Mouse (Mus musculus) gastrocnemius, postnatal 36 days (tissue): ENCODE data around the gene Slc22a13. TPM values are rescaled to one million over a fixed set of nuclear protein-coding genes. Genes with fewer than 3 reads are reported as not detected.
A peak's percentile ranks its signal among the peaks of the same experiment; 100 is the strongest.
"Not testable (repeated sequence)": the region's sequence is repeated elsewhere in the genome, so short reads cannot be mapped to it uniquely, and the experiment has no call there.

Source experiments
- DNase-seq, 2 experiments: peaks; one replicate each; pipeline ENCODE4 v3.0.0; 2022
- intact Hi-C: fragments of 180-260 bp; cut with DNase I; formaldehyde crosslinking; loops from one replicate; pipeline ENCODE4 v1.15.1; 2025
- long read RNA-seq, 2 experiments: library from polyadenylated mRNA; stranded (forward); transcript quantifications; one replicate each; pipeline ENCODE4 v2.0.0; 2021
- total RNA-seq, 2 experiments: library from RNA; stranded (reverse); gene quantifications; 2 replicates each; pipeline ENCODE4 v1.2.3; 2021

The Slc22a13 gene
- under 1 TPM in 1 of 2 experiments, not detected in 1; 0.13 TPM for total RNA-seq
- long read RNA-seq, experiment 1 = 0 reads
- long read RNA-seq, experiment 2 = 0 reads

DNA sequence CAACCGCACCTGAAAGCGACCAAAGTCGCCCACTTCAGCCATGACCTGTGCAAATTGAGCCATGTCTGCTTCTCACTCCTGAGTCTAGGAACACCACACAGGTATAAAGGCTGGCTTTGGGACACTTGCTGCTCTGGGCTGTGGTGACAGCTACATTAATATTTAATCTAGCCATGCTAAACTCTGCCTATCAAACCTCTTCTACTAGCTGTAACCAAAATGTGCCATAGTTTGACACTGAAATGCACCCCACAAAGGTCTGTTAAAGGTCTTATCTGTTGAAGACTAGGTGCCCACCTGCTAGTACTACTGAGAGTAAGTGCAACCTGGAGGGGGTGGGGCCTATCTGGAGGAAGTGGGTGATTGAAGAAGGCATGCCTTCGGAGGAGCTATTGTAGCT lies at the start of gene Slc22a13:
TSS of gene Slc22a13 (minus strand) at position 101 of the 400 bp plus-strand sequence.
- intact Hi-C loops = no loop called here
- no peak for DNase-seq

DNA sequence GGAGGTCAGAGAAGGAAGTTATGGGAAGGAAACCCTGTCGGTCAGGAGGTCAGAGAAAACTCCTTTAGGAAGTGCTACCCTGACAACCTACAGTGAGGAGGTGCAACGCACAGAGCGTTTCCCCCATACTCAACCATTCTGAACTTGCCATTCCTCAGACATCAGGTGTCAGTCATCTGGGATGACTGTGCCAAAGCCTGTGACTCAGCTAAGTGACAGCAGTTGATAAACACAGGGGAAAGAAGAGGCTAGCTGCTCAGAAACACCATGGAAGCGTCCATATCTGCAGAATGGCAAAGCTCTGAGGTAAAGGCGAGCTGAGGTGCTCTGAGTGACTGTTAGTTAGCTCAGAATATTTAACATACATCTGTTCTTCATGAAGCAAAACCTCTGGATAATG lies 49.2 kb upstream of the Slc22a13 start:
- no peak for DNase-seq
- intact Hi-C loops = no loop called here

DNA sequence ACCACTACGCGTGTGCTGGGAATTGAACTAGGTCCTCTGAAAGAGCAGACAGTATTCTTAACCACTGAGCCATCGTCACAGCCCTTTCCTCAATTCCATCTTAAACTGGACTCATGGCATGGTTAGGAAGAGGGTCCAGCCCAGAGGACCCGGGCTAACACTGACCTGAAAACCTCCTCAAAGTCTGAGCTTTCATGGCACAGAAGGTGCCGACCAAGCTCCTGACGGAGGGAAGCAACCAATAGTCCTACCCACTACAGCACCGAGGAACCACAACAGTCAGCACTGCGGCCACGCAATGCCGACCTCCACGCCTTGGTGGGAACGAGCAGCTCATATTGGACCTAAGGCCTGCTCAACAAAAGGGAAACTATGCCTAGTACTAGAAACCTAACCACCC lies 47.3 kb upstream of the Slc22a13 start:
- no peak for DNase-seq
- intact Hi-C loops = no loop called here

DNA sequence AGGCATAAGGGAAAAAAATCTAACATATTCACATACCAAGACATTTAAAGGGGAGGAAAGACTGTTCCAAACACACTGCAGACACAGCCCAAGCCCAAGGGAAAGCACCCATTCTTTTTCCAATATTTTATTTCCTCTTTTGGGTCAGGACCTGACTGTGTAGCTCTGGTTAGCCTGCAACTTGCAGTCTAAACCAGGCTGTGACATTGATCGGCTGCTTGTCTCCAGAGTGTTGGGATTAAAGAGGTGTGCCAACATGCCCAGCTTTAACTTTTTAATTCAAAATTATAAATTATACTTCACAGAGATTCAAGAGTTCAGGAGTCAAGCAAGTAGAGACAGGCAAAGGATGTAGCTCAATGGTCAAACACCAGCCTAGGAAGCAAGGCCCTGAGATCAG lies 46.2 kb upstream of the Slc22a13 start:
- intact Hi-C loops = no loop called here
- no peak for DNase-seq

DNA sequence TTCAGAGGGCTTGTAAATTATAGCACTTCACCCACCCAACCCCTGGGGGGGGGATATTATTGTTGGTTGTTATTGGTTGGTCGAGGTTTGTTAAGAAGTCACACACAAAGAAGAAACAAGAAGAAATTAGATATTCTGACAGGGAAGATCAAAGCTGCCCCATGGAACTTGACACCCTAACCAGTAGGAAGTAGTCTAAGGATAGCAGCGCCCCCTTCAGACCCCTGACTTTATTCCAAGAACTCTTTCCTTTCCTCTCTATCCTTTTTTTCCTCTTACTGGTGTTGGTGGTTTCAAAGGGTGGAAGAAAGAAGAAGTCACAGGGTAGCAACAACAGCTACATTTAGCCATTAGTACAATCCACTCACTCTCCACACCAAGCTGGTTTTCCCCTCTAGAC lies 45.3 kb upstream of the Slc22a13 start:
- intact Hi-C loops = no loop called here
- no peak for DNase-seq

- intact Hi-C loops = loop anchor here (5.0 kb wide), 1 partner anchor 104 kb away; no protein-coding TSS in a partner anchor
- DNase-seq = no peak
Measured at GRCm38 (mm10) chr9:119247996-119248395, 39.1 kb upstream of the Slc22a13 start.

DNA sequence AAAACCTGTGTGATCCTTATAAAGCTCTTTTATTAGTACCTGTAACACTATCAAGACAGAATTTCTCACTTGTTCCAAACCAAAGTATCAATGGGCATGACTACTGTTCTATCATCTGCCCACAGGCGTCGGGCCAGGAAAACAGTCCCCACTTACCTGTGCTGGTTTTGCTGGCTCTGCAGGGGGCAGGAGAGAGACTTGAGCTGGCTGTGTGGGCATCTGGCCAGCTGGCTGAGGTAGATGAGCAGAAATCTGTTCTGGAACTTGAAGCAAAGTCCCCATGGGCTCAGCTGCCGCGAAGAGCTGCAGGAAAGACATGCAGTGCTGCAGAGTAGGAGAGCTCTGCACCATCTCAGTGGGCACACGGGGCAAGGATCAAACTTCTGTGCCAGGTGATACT lies 37.9 kb upstream of the Slc22a13 start:
- DNase-seq = peak in 1 of 2 experiments; percentile 25
- intact Hi-C loops = loop anchor here (5.0 kb wide), 1 partner anchor 105 kb away; no protein-coding TSS in a partner anchor

DNA sequence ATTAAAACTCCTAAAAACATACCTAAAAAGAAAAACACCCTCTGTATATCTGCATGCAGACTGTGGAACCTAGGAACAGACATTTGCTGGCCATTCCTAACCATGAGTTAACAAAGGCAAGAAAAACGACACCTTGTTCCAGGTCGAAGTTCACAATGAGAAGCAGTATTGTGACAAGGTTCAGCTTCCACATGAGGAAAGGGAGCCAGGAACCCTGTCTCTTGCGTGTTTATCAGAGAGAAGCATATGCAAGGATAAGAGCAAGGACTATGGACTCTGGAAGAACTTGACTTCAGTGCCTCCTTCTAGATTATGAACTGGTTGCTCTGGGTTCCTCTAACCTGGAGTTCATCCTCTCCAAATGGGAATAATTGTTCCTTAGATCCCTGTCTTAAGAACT lies 35.1 kb upstream of the Slc22a13 start:
- intact Hi-C loops = no loop called here
- no peak for DNase-seq

- DNase-seq = no peak
- intact Hi-C loops = no loop called here
Measured at GRCm38 (mm10) chr9:119241169-119241865, 32.4 kb upstream of the Slc22a13 start.

- DNase-seq = no peak
- intact Hi-C loops = no loop called here
Measured at GRCm38 (mm10) chr9:119240286-119240997, 31.5 kb upstream of the Slc22a13 start.

- intact Hi-C loops = no loop called here
- DNase-seq = no peak
Measured at GRCm38 (mm10) chr9:119239274-119239673, 30.4 kb upstream of the Slc22a13 start.

DNA sequence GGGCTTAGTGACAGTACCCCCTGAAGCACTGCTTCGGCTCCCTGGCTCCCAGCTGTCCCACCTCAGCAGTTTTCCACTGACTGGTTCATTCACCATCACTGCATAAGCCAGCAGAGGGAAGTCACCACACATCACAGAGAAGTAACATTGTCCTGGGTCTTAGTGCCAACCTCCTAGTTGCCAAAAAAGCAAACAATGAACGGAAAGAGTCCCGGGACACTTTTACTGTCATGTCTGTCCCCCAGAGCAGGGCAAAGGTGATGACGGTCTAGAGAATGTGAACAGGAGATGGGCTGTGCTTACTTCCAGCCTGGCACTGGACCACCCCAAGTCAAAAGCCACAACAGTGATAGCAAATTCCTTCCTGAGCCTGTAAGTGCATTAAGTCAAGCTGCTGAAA lies 29.9 kb upstream of the Slc22a13 start:
- no peak for DNase-seq
- intact Hi-C loops = no loop called here

DNA sequence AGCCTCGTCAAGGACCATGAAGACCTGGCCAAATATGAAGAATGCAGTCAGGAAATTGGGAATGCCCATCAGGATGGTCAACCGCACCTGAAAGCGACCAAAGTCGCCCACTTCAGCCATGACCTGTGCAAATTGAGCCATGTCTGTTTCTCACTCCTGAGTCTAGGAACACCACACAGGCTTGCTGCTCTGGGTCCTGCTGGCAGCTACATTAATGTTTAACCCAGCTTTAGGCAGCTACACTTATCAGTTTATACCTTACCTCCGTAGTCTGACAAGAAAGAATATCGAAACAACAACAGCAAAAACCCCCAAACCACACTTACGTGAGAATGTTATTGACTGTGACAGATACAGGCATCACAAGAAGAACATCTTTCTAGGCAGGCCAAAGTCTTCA lies 22.7 kb upstream of the Slc22a13 start:
- intact Hi-C loops = no loop called here
- no peak for DNase-seq

DNA sequence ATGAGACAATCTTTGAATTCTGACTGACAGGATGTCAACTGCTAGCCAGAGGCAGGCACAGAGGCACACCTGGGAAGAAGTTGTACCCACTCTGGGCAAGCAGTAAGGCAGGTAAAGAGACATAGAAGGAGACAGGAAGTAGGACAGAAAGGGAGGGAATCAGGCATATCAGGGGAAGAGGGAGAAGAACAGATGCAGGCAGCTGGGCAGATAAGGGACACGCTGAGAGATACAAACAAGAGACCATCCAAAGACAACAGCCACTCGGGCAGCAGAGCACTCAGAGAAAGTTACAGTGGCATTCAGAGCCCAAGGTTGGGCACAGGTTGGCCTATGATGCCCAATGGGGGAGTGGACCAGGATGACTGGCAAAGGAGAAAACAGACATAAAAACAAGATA lies 21.9 kb upstream of the Slc22a13 start:
- no peak for DNase-seq
- intact Hi-C loops = no loop called here

DNA sequence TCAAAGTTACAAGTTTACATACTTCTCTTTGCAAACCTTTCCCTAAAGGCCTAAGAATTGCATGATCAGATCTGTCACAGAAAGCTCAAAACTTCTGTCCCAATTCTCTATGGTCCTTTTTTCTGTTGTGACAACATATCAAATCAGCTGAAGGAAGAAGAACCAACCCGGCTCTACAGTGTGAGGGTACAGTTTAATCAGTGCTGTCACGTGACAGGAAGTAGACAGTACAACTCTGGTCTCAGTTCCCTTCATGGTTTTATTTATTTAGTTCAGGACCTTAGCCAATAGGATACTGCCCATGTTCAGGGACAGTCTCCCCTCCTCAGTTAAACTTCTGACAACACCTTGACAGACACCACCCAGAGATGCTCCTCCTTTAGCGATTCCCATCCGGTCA lies 11.4 kb upstream of the Slc22a13 start:
- intact Hi-C loops = no loop called here

DNA sequence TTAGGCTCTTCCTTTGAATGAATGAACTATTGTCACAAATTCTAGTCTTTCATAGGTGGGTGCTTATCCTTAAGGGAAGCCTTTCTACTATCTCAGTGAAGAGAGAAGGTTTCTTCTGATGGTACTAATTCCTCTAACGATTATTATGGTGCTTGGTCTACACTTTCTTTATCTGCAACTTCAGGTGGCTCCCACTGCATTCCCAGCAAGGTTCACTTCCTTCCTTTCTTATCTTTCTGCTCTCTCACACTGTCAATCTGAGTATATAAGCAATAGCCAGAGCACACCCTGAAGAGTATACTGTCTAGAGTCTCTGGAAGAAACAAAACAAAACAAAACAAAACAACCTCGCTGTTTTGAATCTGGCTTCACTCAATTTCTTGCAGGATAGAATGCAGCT lies 10.8 kb upstream of the Slc22a13 start:
- intact Hi-C loops = no loop called here
- DNase-seq = no peak

More for the DNA sequence above, 11.4 kb upstream of the Slc22a13 start:
- DNase-seq = no peak

GRCm38 (mm10) chr9:119215341-119215740 lies 6.4 kb upstream of the Slc22a13 start:
- intact Hi-C loops, DNase-seq: not testable (repeated sequence)

DNA sequence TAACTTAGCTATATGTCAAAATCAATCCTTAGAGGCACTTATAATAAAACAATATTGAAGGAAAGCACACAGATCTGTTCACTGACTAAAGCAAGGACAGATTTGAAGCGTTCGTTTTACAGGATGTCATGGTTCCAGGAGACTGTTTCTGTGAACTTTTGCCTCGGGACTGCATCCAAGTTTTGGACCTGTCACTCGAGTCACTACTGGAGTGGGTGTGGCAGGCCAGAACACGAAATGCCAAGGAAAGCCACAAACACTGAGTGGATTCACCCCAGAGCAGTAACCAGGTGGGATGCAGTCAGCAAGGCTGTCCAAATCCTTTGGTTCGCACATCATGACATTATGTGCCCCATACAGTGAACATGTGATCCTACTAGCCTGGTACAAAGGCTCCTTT lies 5.7 kb upstream of the Slc22a13 start:
- intact Hi-C loops = no loop called here

DNA sequence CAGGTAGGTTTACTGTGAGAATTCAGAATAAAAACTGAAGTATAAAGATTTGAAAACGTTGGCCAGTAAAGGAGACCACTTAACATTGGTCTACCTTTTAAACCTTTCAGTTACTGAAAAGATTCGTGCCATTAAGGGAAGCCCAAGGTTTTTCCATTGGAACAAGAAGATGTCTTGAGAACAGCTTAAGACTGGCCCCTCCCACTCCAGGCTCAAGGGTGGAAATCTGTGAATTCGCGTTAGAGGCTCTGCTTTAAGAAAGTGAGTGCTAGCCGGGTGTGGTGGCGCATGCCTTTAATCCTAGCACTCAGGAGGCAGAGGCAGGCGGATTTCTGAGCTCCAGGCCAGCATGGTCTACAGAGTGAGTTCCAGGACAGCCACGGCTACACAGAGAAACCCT lies 4.1 kb upstream of the Slc22a13 start:
- intact Hi-C loops = no loop called here

More for the DNA sequence above, 5.7 kb upstream of the Slc22a13 start:
- no peak for DNase-seq

DNA sequence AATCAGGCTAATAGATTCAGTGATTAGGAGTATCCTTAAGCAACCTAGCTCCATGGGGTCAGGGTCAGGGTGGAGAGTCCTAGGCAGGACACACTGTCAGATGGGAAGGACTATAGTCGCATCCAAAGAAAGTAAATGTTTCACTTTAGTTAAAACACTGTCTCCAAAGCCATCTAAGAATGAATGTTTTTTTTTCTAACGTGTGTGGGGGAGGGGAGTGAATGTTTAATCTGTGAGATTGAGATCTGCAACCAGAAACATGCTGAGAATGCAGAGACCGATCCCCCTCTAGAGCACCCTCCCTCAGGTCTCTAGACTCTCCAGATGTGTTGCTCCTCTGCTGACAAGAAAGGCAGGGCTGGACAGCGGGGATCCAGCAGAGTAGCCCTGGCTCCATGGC lies 1.8 kb downstream of the Slc22a13 start:
- intact Hi-C loops = no loop called here
- DNase-seq = no peak

More for the DNA sequence above, 4.1 kb upstream of the Slc22a13 start:
- DNase-seq = no peak

DNA sequence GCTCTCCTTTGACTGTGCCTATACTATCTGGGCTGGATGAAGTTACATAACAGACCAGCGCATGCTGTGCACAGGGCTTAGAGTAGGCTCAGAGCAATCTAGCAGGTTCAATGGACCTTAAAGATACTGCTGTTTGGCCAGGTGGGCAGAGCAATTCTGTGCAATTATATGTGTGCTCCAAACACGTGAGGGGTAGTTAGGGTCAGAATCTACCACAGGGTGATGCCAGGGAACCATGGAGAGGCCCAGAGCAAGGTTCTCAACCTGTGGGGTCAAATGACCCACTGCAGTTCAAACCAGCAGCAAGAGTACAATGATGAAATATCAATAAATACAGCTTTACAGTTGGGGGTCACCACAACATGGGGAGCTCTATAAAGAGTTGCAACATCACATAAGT lies 2.2 kb downstream of the Slc22a13 start:
- no peak for DNase-seq
- intact Hi-C loops = no loop called here

- intact Hi-C loops = no loop called here
- DNase-seq = no peak
Measured at GRCm38 (mm10) chr9:119205756-119206155, 3.1 kb downstream of the Slc22a13 start.
